Mouse (Mus musculus): ENCODE results near the gene Tmem231. TPM values are rescaled to one million over a fixed set of nuclear protein-coding genes. Genes with fewer than 3 reads are reported as not detected.

Tmem231 gene
- polyA plus RNA-seq, 1 experiment from 2014 or later: 5.0 TPM

Other genes starting within 250 kb of the Tmem231 start
- gene Ctrb1, start 242.9 kb downstream of the Tmem231 start, polyA plus RNA-seq (2014; fragmentation: Nextera tagmentation; extraction: Ambion mirVana): not detected in 2 replicates
- gene Bcar1, start 190.1 kb downstream of the Tmem231 start, polyA plus RNA-seq (2014; fragmentation: Nextera tagmentation; extraction: Ambion mirVana): 46.6 and 53.8 TPM in 2 replicates
- gene Cfdp1, start 79.6 kb downstream of the Tmem231 start, polyA plus RNA-seq (2014; fragmentation: Nextera tagmentation; extraction: Ambion mirVana): 163 and 173 TPM in 2 replicates
- gene Tmem170, start 57.1 kb downstream of the Tmem231 start, polyA plus RNA-seq (2014; fragmentation: Nextera tagmentation; extraction: Ambion mirVana): 4.5 and 5.8 TPM in 2 replicates
- 0.99 TPM in 1 of 2 replicates, not detected in the other for gene Chst5, start 23.4 kb downstream of the Tmem231 start, polyA plus RNA-seq (2014; fragmentation: Nextera tagmentation; extraction: Ambion mirVana)
- gene Gabarapl2, start 6.8 kb upstream of the Tmem231 start, polyA plus RNA-seq (2014; fragmentation: Nextera tagmentation; extraction: Ambion mirVana): 177 and 191 TPM in 2 replicates
- 6.1 and 7.1 TPM in 2 replicates for gene Adat1, start 58.4 kb upstream of the Tmem231 start, polyA plus RNA-seq (2014; fragmentation: Nextera tagmentation; extraction: Ambion mirVana)
- 176 and 181 TPM in 2 replicates for gene Kars, start 77.4 kb upstream of the Tmem231 start, polyA plus RNA-seq (2014; fragmentation: Nextera tagmentation; extraction: Ambion mirVana)
- gene Terf2ip, start 77.5 kb upstream of the Tmem231 start, polyA plus RNA-seq (2014; fragmentation: Nextera tagmentation; extraction: Ambion mirVana): 16.7 and 18.5 TPM in 2 replicates
- 0.37 TPM in 1 of 2 replicates, not detected in the other for gene Gm6793, start 81.2 kb upstream of the Tmem231 start, polyA plus RNA-seq (2014; fragmentation: Nextera tagmentation; extraction: Ambion mirVana)